Mouse (Mus musculus): ENCODE data around the gene Cartpt.
"Not testable (repeated sequence)": the region's sequence is repeated elsewhere in the genome, so short reads cannot be mapped to it uniquely, and the experiment has no call there.

The Cartpt gene

GRCm38 (mm10) chr13:99855229-99855628 is 45.7 kb downstream of the Cartpt start:
- DNase-seq (ENCODE audit: low spot score in 2 of 2) = no peak

GRCm38 (mm10) chr13:99853131-99853530 is 47.8 kb downstream of the Cartpt start:
- no peak for DNase-seq (ENCODE audit: low spot score in 2 of 2)

GRCm38 (mm10) chr13:99852416-99852815 is 48.5 kb downstream of the Cartpt start:
- DNase-seq (ENCODE audit: low spot score in 2 of 2) = not testable (repeated sequence)

- no peak for DNase-seq (ENCODE audit: low spot score in 2 of 2)
Measured at GRCm38 (mm10) chr13:99851026-99851425, 49.9 kb downstream of the Cartpt start.

GRCm38 (mm10) chr13:99849597-99849996 is 51.3 kb downstream of the Cartpt start:
- DNase-seq (ENCODE audit: low spot score in 2 of 2) = no peak

Measured in spleen, postnatal 10 days (tissue).